Mouse (Mus musculus): ENCODE results near the gene Rara.

DNA sequence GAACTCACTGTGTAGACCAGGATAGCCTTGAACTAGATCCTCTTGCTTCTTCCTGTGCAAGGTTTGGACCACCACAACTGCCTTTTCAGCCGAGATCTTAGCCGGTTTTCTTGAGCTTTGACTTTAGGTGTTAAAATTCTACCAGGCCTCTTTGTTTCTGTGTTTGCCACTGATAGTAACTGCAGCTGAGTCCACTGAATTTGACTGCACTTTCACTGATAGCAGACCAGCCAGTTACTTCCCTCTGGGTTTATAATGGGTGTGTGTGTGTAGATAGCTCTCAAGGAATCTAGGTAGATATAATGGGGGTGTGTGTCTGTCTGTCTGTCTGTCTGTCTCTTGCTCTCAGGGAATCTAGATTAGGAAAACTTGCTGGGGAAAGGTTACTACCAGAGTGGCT lies 23.0 kb upstream of the Rara start:
- TF ChIP-seq CTCF (conservative IDR thresholded peaks at IDR 0.05; ENCODE audit: low read length) (no peak), POU5F1 (IDR thresholded peaks at IDR 0.05; ENCODE audit: borderline replicate concordance, low read length) (no peak)

All from E14TG2a.4 (cell line).